Mouse (Mus musculus): ENCODE results near the gene Mtss1l.

Gene Mtss1l

DNA sequence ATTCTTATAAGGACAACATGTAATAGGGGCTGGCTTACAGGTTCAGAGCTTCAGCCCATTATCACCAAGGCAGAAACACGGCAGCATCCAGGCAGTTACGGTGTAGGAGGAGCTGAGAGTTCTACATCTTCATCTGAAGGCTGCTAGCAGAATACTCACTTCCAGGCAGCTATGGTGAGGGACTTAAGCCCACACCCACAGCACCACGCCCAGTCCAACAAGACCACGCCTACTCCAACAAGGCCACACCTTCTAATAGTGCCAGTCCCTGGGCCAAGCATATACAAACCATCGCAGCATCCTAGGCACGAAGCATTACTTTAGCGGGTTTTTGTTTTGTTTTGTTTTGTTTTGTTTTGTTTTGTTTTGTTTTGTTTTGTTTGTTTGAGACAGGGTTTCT lies 65.2 kb downstream of the Mtss1l start:
- peak in 1 of 2 experiments; percentile 36 for DNase-seq

DNA sequence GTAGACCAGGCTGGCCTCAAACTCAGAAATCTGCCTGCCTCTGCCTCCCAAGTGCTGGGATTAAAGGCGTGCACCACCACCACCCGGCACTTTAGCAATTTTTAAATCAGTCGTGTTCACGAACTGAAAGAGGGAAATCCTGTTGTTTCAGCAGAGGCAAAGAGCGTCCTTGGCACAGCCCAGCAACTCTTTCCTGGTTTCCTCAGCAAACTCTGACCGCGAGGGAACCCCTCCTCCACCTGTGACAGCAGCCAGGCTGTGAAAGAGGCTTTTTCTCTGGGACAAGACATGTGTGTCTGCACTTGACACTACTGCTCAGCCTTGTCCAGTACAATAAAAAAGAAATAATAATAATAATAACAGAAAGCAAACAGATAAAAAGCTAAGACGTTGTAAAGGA lies 65.7 kb downstream of the Mtss1l start:
- DNase-seq, result peak; percentile 62 to 80

DNA sequence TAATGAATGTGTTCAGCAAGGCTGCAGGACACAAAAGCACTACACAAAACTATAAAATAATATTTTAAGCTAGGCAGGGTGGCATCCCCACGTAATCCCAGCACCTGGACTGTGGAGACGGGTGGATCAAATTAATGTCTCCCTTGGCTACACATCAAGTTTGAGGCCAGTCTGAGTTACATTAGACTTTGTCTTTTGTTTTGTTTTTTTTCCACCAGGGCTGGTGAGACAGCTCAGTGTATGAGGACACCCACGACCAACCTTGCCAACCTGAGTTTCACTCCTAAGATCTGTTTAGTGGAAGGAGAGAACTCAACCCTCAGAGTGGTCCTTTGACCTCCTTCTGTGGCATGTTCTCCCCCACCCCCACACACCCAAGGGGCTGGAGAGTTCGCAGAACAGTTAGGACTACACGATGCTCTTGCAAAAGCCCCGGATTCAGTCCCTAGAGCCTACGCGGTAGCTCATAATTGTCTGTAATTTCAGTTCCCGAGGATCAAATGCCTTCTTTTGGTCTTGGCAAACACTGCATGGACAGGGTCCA lies 66.2 kb downstream of the Mtss1l start:
- DNase-seq, result peak in 1 of 2 experiments; percentile 48

DNA sequence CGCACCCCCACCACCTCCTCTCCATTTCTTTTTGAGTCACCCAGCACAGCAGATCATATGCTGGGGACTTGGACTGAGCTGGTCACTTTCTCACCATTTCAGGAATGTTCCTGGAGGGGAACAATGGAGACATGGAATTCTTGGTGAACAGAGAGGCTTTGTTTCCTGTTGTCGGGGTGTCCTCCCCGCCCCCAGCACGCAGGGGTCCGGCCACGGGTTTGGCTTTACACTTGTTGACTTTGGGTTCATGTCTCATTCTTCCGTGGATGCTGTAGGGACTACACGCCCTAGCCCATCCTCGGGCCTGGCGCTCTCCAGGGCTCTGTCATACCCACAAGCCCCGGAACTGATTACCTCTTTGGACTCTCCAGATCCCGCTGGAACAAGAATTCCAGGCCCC lies 67.7 kb downstream of the Mtss1l start:
- DNase-seq, result no peak

DNA sequence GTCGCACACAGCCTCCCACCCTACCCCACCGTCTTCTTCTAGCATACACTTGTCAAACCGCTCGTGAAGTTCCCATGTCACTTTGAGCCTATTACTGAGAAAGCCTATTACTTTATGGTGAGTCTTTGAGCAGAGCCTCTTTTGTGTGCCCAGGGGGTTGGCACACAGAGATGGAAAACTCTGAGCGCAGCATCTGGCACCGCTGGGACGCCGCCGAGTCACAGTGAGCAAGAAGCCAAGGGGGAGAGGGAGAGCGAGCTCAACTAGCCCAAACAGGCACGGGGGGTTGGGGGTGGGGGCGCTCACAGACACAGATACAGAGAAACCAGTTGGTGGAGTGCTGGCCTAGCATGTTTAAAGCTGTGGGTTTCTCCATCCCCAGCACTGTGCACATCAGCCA lies 68.3 kb downstream of the Mtss1l start:
- DNase-seq, result peak in 1 of 2 experiments; percentile 42

DNA sequence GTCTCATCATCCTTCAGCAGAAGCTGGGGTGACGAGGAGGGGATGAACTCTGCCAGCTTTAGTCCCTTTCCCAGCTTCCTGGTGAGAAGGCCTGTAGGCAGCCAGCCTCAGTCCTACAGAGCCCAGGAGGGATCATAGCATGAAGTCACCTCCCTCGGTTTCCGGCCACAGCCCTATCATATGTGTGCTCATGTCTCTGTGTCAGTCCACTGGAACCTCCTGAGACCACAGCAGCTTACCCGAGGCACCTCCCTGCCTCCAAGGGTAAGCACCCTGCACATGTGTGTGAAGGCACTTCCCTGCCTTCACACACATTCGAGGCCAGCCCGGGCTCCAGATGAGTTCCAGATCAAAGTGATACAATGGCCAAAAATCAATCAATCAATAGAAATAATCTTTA lies 69.0 kb downstream of the Mtss1l start:
- DNase-seq, result no peak

All from kidney, postnatal 25 days (tissue).